Mouse (Mus musculus) lung, postnatal 36 days (tissue): ENCODE data around the gene Tmem183a.

Experiments
- DNase-seq: peaks from one replicate; pipeline ENCODE4 v3.0.0; 2022; ENCODE audit warnings: mixed read lengths

Gene Tmem183a

DNA sequence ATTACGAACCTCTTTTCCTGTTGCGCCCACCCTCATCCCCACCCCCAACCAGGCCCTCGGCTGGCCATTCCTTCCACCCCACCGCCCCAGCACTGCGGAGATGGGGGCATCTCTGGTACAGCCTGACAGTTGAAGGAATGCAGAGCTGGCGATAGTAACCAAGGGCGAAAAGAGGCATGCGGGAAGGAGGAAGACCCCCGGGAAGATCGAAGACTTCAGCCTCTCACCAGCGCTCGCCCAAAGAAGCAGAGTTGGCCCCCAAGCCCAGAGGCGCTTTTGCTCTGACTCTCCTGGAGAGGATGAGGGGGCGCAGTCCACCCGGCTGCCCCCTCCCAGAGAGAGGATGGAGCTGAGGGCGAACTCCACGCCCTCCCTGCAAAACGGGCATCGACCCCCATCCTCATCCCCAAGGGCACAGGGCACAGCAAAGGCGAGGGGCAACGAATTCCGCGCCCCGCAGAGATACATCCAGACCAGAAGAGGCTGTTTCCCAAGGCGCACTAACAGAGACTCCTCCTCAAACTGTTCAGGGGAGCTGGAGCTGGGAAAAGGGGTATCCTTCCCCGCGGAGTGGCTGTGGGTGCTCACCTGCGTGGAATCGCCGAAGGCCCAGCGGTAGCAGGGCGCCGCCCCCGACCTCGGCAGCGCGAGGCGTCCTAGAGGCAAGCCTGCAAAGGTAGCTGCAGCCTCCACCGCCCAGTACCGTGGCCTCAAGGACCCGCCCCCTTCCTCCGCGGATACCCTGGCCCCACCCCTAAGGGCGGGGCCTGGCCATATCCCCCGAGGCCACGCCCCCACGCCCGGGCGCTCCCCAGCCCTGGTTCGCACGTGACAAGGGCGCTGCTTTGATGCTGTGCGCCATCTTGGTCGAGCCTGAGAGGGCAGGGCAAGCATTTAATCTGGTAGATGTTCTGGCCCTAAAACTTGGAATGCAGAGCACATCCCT, 17.5 kb downstream of the Tmem183a start:
- peak; percentile 72 for DNase-seq

DNA sequence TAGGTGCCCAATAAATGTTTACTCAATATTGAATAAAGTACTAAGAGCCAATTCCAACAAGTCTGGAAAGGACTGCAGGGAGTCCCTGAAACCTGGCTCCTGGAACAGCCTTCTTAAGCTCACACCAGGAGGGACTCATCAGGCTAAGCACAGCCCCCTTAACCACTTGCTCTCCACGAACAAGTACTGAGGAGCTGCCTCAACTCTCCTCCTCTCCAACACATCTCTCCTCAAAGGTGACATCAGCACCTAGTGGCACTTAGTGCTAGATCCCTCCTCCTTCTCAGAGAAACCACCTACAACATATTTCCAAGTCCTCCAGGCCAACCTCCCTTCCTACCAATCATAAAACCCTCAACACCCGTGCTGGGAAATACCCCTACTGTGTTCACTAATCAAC, 18.2 kb downstream of the Tmem183a start:
- DNase-seq: no peak

DNA sequence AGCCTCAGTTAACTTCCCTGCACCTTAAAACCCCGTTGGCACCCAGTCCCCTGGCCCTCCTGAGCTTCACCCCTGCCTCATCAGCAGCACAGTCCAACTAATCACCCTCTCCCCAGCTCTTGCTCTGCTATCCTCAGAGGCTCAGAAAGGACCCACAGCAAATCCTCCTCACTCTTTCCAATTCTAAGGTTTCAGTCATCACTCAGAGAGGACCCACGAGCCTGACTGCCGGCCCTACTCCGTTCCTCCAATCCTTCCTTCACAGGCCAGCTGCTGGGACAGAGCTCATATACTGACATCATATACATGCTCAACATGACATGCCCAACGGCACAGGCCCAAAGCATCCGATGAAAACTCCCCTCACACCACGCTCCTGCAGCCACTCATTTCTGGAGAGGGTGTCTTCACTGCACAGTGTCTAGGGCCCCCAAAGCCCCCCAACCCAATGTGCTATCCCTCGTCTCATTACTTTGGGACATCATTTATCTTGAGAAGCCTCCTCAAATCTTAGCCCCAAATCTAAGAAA, 18.9 kb downstream of the Tmem183a start:
- no peak for DNase-seq

DNA sequence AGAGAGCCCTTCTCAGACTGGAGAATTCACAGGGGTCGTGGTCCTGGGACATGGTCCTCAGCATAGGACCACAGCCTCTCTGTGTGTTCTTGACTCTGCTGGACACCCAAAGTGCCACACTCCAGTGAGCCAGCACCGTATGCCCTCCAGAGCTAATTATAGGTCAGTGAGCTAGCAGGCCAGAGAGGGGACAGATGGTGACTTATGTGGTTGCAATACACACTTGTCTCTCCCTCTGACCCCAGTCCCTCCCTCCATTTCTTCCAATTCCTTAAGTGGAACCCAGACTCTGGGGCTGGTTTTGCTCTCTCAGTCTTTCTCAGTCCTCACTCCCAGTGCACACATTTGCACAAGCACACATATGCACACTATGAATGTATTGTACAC, 19.5 kb downstream of the Tmem183a start:
- no peak for DNase-seq

DNA sequence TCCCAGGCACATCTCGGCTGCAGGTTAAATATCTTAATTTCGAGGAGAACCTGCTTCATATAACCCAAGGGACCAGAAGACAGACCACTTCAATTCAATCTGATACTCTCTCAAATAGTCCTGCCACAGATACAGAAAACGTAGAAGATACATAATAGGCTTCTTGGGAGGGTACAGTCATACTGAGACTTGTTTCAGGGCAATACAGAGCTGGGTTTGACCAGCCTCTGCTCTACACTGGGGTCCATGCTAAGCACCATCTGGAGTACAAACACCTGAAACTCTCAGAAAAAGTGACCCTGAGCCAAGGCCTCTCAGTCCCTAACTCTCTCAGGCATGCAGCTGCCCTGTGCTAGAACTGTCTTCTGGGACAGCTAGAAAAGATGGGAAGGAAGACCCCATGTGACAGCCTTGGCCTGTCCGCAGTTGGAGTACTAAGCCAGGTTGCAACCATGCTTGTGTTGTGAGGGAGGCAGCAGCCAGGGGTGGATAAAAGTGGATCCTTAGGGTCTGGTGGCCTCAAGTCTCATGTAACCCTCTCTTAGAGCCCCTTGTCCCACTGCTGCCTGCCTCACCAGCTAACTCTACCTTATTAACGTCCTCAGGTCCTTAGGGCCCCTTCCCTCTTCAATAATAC, 20.0 kb downstream of the Tmem183a start:
- no peak for DNase-seq

DNA sequence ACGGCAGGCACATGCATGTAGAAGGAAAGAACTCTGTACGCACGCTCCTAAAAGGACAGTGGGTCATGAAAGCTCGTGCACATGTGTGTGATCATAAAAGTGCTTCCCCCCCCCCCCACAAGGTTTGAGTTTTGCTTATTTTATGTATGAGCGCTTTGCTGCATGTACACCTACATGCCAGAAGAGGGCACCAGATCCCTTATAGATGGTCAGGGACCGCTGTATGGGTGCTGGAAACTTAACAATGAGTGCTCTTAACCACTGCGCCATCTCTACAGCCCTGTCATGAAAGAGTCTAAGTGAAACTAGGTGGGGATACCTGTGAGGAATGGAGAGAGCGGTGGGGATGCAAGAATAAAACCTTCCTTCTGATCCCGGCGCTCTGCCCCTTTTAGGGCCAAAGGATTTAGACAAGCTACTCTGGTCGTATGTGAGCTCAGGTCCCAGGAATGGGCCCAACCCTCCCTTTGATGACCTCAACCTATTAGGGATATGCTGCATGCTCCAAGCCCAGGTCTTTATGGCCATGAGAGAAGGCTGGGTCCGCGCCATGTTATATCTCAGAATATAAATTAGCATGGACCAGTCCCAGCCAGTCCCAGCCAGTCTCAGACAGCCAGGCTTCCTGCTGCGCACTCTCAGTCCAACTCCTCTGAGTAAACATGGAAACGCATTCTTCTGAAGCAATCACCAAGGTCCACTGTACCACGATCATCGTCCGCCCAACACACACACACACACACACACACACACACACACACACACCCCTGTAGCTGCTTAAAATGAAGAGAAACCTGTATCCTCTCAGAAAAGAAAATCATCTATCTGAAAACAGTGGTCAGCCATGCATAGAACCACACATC, 21.8 kb downstream of the Tmem183a start:
- DNase-seq: no peak

DNA sequence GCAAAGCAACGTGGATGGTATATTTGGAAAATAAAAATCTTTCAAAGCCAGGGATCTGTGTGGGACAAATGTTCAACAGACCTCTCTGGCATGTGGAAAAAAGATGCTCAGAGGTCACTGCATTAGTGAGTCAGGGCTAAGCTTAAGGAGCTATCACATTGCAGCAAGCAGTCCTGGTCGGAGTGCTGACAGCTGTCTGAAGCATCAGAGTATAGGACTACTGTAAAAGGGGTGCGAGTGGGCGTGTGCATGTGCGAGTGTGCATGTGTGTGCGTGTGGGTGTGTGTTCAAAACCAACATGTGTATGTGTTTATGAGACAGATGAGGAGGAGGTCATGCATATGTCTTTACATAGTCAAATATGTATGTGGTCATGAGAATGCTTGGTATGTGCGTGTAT, 22.6 kb downstream of the Tmem183a start:
- DNase-seq: no peak

DNA sequence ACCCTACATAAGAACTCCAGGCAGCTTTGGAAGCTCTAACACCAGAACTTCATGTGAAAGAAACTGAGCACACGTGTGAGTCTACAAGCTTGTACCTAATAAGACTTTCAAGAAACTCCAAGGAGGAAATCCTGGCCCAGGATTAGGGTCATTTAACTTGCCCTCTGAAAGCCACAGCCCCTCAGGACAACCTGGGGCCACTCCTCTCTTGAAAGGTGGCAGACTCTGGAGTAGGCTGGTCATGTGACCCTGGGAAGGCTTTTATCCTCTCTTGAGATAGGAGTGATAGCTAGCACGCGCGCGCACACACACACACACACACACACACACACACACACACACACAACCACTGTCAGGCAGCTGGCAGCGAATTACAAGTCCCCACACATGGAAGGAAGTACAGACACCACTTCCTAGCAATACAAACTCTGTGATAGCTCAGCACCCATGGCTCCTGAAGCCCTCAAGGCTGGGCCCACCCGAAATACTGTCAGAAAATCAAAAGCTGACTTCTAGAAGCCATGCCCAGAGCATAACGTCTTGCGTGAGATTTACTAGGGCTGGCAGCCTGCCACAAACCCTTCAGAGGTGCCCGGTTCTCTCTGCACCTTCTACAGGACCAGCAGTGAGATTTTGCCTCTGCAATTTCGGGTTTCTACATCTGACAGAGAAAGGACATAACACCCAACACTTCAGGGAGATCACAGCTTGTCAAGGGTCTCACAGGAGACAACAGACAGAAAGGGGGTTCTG, 24.6 kb downstream of the Tmem183a start:
- peak; percentile 7 for DNase-seq

DNA sequence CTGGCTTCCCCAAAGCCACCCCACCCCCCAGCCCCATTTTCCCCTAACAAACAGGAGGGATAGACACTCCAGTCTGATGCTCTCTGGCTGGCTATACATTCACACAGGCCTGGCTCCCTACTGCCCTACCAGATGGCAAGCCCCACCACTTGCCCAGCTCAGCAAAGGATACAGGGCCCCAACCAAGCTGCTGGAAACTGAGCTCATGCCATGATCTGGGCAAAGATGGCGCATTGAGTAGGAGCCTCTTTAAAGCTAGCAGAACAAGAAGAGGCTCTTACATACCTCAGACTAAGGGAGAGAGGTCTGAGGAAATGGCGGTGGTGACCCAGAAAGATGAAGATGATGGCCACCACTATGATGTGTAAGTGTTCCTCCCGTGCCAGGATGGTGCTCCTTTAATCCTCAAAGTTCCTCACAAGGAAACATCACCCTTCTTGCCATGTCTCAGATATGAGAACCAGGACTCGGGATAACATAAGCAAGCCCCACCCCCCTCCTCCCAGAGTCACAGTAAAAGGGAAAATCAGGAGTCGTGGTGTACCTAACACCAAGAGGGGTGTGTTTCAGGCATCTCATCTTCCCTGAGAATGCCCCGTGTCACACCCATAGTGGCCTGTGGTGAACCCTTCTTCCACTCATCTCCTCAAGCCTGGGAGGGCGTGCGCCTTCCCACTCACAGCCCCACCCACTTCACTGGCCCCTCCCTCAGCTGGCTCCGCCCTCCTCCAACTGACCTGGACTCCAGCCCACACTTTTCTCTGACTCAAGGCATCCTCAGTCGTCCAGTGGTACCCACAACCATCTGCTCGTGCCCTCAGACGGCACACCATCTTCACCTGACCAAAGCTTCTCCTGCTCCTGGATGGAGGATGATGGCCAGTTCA, 25.6 kb downstream of the Tmem183a start:
- no peak for DNase-seq

DNA sequence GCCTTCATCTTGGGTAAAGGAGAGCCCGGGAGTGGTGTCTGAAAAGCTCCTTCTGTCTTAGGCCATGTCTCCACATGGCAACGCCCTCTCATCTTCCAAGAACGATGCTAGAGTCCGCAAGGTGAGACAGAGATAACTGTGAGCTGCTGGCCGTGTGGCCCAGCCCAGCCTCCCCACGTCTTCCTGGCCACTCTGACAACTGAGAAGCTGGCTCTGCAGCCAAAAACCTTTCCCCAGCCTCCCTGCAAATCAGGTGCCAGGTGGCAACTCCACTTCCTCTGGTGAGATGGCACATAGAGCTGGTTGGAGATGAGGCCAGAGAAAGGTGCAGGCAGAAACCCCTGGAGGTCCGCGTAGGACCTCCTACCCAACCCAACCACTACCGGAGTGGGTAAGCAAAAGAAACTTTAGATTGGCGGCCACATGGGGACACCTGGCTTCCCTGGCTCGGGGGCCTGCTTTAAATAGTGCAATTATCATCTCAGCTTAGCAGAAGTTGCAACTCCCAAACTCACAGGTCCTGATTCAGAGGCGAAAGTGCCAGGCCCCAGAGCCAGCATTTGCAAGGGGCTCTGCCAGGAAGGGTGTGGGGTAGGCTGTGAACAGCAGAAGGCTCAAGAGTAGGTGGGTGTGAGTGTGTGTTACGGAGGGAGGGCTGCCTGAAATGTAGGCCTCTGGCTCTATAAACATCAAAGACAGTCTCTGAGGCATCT, 26.4 kb downstream of the Tmem183a start:
- DNase-seq: no peak

DNA sequence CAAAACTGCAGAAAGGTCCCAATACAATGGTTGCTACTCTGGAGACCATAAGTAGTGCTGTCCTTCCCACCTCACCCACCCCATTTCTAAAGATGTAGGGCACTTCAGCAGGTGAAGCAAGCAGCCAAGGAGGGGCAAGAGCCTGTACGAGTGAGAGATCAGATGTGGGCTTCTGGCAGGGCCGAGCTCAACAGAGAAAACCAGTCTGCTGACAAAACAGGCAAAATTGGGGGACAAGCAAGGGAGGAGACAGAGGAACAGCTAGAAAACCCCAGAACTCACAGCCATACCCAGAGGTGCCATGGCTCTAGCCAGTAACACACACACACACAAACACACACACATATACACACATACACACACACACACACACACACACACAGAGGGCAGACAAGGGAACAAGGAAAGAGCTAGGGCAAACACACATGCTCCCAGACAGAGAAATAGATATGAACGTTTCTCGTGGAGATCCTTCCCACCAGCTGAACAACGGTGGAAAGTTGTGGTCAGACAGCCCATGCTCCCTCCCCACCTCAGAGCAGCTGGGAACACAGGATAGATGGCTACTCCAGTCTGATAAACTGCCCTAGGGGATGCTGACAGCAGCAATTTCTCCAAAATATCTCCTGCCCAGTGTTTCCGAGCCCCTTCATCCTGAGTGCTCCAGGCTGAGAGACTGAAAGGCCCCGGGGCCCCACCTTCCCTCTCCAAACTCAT, 27.5 kb downstream of the Tmem183a start:
- DNase-seq: no peak

DNA sequence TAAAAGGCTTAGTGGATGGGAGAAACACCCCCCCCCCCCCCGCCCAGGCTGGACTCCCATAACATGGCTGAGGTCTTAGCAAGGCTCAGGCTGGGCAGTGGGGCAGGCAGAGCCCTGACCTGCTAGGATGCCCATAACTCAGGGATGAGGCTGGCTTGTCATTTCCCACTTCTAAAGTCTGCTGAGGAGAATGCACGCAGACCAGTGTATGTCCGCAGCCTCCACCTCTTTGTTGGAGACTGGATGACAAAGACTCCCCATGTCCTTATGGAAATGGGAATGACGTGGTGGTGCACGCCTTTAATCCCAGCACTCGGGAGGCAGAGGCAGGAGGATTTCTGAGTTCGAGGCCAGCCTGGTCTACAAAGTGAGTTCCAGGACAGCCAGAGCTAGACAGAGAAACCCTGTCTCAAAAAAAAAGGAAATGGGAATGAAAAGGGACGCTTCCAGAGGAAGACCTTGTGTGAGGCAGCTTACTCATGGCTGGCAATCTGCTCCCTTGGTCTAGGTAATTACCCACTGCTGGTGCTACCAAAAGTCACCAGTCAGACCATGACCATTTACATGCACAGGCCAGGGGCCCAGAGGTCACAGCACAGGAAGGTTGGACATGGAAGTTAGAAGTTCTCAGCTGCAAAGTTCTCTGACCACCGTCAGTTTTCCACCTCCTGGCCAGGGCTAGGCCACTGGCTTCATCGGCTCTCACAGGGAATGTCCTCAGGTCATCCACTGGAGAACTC, 28.2 kb downstream of the Tmem183a start:
- DNase-seq: no peak

DNA sequence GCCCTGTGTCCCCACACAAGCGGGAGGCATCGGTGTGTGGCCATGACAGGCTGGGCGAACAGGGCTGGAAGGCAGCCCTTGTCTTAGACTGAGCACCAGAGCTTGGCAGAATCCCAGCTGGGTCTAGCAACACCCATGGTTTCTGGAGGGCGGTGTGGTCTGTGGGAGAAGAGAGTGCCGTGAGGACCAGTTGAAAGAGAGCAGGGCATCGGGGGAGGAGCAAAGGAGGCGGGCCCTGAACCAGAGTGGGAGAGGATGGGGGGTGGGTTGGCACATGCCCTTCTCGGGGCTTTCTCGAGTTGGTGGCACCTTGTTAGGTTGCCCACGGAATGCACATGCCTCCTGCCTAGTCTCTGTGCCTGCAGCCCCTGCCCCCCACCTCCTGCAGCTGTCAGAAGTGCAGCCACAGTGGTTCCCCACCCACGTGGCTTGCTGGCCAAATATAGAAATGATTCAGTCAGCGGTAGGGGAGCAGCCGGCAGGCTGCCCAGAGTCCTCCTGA, 29.0 kb downstream of the Tmem183a start, which contains the start of gene Ppfia4:
Gene Ppfia4, minus strand, starts transcription at position 159 of the 502 bp plus-strand sequence.
- DNase-seq: peak; percentile 19

DNA sequence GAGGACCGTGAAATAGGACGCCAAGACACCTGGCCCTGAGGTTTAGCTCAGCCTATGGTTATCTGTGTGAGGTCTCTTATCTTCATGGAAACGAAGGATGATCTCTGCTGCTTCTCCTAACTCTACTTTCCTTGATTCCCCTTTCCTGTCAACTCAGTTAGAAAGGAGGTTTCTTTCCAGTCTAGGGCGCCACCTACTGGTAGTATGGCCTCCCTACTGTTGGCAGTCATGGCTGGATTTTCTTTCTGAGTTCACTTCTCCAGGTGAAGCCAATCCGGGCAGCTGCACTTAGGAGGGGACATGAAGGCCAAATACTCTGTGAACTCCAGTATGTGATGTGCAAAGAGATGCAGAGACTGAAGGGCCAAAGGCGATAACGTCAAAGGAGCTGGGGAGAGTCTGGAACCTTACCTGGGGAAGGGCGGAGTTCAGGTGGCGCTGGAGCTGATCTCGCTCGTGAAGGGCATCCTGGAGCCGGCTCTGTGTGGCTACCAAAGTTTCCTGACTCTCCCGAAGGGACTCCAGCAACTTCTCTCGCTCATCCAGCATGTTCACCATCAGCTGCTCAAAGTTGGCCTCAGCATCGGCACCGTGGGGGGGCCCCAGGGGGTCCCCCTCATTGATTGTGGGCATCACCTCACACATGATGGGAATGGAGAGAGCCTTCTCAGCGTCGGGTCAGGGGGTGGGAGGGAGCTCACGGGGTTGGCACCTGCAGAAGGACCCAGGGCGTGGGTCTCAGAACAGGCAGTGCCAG, 29.7 kb downstream of the Tmem183a start:
- DNase-seq: peak; percentile 90

DNA sequence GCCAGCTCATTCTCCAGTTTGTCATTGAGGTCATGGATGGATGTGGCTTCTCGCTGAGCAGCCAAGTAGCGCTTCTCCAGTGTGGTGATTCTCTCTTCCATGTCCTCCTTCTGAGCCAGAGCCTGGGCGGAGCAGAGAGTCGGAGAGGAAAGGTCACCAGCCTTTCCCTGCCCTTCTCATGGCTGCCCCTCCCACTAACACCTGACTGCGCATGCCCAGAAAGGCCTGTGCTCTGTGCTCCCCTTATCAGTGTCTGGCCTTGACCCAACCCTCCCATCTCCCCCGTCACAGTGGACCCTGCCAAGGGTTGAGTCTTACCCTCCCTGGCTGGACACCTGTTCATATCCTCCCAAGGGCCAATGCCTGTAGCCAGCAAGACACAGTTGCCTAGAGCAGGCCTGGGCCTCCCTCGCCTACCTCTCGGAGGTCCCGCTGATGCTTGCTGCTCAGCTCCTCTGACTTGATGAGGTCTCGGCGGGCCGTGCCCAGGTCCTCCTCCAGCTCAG, 34.9 kb downstream of the Tmem183a start:
- DNase-seq: no peak

DNA sequence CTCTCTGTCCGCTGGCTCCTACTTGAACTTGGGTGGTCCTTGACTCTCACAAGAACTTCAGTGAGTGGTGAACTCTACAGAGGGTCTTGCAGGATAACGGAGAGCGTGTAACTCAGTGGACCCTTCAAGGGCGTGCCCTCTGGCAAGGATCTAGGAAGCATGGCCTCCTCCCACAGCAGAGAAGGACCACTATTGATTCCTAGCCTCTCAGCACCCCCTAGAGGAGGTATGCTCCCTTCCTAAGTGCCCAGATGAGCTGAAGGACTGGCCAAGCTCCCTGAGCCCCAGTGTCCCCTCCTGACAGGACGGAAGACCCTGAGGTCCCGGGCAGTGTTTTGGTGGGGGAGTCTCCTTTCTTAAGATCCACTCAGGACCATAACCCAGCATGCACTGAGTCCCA, 39.2 kb downstream of the Tmem183a start:
- peak; percentile 71 for DNase-seq

DNA sequence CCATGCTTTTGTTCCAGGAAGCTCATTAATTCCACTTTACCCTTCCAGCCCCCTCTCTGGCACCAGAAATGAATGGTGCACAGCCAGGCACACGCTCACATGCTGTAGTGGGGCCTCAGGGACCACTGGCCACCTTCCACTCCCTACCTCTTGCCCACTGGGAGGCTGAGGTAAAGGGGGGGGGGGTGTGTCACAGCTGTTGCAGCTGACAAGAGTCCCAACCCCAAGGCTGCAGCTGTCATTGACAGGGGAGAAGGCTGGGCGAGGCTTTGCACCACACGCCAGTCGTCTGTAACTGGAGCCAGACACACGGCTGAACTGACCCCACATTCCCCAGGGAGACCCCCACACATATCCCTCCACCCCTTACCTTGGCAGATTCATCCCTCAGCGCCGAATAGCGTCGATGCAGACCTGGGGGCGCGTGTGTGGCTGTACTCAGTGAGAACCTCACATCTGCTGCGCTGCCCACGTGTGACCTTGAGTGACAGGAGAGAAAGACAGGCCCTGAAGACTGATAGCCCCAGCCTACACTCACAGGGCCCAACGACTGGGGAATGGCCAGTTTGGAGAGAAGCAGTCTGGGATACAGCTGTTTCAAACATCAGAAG, 41.0 kb downstream of the Tmem183a start:
- DNase-seq: no peak
